Mouse (Mus musculus): ENCODE data around the gene Ntrk3.

The Ntrk3 gene

GRCm38 (mm10) chr7:78376875-78377274 lies 360.9 kb downstream of the Ntrk3 start:
- no peak for DNase-seq (ENCODE audit: low read depth, low spot score)

GRCm38 (mm10) chr7:78361341-78362309 lies 376.2 kb downstream of the Ntrk3 start:
- no peak for DNase-seq (ENCODE audit: low read depth, low spot score)

DNA sequence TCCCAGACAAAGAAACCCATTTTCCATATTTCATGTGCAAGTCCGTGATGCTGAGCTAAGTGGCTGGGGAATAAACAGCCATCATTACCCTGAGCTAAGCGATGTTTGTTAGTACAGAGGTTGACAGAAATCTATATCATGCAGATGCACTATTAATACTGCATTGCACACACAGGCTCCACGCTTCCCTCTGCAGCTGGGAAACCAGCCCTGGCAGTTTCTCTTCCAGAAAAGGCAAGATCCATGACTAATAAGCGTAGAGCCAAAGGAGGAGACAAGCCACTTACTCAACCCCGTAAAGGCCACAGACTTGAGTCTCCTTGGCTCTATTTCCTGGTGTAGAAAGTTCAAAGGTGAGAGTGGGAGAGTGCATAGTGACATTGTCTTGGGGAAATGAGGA lies 390.3 kb downstream of the Ntrk3 start:
- no peak for DNase-seq (ENCODE audit: low read depth, low spot score)

DNA sequence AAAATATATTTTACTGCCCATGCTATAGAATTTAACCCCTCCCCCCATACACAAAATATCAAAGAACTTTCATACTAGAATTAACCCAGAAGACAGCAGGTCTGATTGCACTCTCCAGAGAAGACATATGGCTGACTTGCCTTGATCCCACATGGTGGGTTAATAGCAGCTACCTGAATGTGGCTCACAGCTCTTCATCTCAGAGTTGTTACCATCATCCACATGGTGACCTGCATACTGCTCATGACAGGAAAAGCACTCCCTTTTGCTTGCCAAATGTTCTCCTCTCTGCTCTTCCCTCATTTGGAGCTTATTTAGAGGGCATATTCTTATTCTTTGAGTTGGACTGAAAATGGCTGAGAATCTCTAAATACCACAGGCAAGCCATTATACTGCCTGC lies 404.4 kb downstream of the Ntrk3 start:
- DNase-seq (ENCODE audit: low read depth, low spot score): no peak

DNA sequence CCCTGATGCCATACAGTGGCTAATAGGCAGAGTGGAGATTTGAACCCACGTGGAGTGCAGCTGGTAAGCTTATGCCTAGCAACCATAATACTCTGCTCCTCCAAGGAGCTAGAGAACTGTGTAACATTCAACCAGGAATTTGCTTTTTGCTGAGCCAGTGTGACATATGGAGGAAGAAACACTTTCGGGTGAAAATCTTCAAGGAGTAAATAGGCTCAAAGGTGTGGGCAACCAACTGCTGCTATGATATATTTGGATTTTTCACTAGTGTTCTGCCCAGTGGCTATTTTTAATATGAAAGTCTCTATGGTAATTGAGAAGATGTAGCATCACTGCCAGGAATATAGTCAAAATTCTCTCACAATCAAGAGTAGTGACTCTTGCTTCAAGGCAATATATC lies 409.5 kb downstream of the Ntrk3 start:
- no peak for DNase-seq (ENCODE audit: low read depth, low spot score)

- no peak for DNase-seq (ENCODE audit: low read depth, low spot score)
Measured at GRCm38 (mm10) chr7:78326185-78326584, 411.6 kb downstream of the Ntrk3 start.

- DNase-seq (ENCODE audit: low read depth, low spot score): no peak
Measured at GRCm38 (mm10) chr7:78318640-78319039, 419.2 kb downstream of the Ntrk3 start.

GRCm38 (mm10) chr7:78305770-78306169 lies 432.0 kb downstream of the Ntrk3 start:
- no peak for DNase-seq (ENCODE audit: low read depth, low spot score)

DNA sequence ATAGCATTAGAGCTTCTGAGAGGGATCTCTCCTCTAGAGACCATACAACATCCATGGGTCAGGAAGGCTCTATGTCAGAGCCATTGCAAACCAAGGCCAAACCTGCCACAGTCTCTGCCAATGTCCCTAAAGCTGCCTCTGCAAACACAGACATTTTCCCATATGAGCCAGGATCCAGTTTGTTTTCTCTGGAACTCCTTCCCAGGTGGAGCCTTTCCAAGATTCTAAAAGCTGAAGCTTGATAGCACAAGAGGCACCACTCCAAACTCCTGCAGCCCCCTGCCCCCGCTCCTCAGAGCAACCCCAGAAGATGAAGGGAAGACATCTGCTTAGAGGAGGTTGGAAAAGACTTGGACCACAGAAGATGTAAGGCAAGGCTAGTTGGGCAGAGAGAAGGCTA lies 432.8 kb downstream of the Ntrk3 start:
- no peak for DNase-seq (ENCODE audit: low read depth, low spot score)

DNA sequence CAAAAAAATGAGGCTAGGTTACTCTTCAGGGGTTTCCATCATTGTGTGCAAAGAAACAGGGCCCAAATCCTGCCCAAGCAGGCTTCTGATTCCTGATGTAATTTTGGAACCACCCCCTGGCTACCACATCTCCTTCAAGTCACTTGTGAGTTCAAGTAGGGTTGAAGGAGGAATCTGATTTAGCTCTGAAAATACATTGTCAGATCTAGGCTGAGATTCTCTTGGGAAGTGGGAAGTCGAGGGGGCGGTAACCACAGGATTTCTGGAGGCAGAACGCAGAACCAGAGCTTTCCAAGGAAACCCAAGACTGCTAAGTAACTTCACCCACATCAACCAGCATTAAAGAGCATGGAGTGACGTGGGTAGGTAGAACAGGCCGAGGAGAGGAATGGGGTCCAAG lies 440.5 kb downstream of the Ntrk3 start:
- no peak for DNase-seq (ENCODE audit: low read depth, low spot score)

DNA sequence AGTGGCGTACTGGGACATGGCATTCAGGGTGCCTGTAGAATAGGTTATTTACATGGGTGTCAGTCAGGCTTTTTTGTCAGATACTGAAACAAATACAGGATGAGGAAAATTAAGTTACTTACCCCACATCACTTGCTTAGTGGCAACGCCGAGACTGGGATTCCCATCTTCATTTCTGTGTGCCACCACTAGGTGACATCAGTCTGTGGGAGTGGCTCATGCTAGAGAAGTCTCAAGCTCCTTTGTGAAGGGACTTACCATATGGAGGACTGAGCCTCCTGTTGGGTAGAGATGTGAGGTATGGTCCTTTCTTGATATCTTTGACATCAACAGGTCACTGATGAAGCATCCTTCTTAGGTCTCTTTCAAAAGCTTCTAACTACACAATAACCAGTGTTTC lies 443.5 kb downstream of the Ntrk3 start:
- DNase-seq (ENCODE audit: low read depth, low spot score): no peak

DNA sequence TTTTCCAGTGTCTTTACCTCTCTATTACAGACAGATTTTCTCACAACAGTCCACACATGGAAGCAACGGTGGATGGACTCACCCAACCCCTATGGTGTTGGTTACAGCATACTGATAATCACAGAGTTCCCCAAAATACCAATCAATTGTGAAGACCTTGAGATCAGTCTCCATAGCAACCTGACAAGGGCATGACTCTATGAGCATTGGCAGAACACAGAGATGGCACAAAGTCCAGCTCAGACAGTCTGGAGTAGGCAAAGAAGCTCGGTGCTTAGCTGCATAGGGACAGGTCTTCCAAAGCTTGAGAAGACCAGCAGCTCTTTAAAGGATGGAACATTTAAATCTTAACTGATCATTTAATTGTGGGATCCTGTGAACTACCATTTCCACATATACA lies 447.6 kb downstream of the Ntrk3 start:
- no peak for DNase-seq (ENCODE audit: low read depth, low spot score)

GRCm38 (mm10) chr7:78286516-78287238 lies 451.1 kb downstream of the Ntrk3 start:
- no peak for DNase-seq (ENCODE audit: low read depth, low spot score)

- peak; percentile 30 for DNase-seq (ENCODE audit: low read depth, low spot score)
Measured at GRCm38 (mm10) chr7:78269506-78270250, 468.1 kb downstream of the Ntrk3 start.

DNA sequence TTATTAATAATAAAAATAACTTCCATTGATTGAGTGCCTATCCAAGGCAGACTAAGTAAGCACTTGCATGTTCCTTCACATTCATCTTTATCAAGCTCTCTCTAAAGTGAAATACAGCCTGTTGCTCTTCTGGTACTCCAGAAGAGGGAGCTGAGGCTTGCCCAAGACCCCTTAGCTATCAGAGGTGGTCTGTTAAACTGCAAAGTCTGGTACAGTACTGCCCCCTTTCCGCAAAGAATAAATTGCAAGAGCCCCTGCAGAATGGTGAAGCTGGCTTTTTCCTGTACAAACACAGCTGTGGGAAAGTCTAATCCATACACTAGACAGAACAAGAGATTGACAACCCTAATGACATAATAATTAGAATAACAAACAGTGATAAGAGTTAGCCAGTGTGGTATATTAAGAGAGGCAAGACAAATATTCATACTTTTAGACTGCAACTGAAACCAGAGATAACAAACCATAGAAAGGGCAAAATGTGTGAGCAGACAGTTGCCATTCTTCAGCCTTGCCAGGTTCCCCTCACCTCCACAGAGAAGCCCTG lies 470.3 kb downstream of the Ntrk3 start:
- DNase-seq (ENCODE audit: low read depth, low spot score): peak; percentile 72

GRCm38 (mm10) chr7:78264432-78265002 lies 473.3 kb downstream of the Ntrk3 start:
- DNase-seq (ENCODE audit: low read depth, low spot score): no peak

GRCm38 (mm10) chr7:78261420-78262125 lies 476.2 kb downstream of the Ntrk3 start:
- no peak for DNase-seq (ENCODE audit: low read depth, low spot score)

DNA sequence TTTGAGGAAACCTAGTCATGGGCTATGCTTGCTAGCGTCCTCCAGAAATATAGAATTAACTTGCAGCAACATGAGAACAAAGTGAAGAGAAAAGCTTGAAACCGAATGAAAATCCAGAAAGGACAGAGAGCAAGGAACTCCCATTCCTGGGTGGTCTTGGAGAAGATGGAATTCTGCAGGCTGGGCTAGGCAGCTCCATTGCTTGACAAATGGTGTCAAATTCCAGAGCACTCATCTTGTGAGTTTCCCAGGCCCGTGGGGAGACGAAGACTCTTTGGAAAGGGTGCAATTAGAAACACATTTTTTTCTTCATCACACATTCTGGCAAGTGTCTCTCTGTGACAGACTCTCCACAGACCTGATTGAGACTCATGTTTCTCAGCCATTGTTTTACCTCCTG lies 479.7 kb downstream of the Ntrk3 start:
- DNase-seq (ENCODE audit: low read depth, low spot score): peak; percentile 38

DNA sequence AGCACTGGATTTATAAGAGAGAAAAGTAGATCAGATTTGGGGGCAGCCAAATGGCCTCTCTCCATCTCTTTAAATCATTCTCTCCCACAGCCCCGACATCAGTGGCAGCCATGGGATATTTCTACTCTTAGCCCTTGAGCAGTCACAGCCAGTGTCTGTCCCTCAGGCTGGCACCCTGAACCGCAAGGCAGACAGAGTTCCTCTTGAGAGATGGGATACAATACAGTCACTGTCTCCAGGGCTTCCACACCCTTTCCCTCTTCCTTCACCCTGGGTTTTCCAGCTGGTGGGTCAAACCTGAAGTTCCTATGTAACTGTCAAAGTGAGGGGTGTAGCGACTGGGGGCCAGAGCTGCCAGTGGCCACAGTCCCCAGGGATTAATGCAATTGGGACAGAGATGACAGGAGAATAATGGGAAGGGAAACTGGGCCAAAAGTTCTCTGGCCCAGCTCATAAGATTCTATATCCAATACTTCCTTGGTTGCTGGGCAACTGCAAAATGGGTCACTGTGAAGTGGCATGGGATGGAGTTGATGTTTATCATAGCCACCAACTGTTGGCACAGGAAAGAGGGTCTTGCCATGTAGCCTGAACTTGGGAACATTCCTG lies 483.9 kb downstream of the Ntrk3 start:
- no peak for DNase-seq (ENCODE audit: low read depth, low spot score)

DNA sequence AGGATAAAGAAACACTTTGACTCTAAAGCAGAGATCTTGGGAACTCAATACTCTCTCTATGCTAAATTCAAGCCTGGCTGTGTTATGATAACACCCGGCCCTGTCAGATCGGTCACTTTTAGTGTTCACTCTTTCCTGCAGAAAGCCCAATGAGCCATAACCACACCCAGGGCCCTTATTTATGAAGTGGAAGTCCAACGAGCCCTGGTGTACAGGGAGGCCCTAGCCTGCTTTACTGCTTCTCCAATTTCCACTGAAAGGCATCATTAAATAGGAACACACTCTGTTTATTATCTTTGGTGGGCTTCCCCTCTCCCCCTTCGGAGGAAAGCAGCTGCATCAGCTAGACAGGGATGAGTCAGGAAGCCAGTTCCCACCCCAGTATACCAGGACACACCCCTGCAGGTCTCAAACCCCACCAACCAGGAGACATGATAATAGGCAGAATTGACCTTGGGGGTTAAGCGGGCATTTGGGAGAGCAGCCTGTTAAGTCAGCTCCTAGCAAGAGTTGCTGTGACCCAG lies 489.6 kb downstream of the Ntrk3 start:
- peak; percentile 43 for DNase-seq (ENCODE audit: low read depth, low spot score)

Measured in mesoderm, embryonic 11.5 days (tissue).